Mouse (Mus musculus) natural killer cell, adult 2 months (primary cell): ENCODE data around the gene Mcf2l.

Experiments
- DNase-seq, 2 experiments: peaks; one replicate each; pipeline ENCODE4 v3.0.0; 2022; ENCODE audit warnings: low spot score in 2 of 2

Mcf2l gene

DNA sequence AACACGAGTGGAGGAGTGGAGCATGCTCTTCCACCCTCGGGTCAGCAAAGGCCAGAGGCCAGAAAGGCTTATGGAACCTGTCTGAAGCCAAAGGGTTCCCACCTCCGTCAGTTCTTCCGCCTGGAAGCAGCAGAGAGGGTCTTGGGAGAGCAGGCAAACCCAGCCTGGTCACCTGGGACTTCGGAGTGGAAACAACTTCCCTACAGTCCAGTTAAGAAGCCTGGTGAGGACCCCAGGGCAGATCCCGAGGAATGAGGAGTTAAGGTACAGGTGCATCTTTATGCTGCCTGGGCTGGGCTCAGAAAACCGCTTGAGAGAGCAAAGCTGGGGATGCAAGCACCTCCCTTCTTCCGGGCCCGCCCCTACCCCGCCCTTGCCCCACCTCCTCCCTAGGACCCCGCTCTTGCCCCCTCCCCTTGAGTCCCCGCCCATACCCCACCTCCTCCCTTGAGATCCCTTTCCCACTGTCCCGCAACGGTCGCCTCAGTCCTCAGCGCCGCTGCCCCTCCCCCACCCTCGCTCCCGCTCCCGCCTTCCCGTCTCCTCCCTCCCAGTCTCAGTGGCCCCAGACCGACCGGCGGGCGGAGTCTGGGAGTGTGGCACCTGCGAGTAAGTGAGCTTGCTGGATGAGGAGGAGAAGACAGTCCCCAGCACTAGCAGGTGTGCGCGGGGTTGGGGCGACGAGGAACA is at the start of gene Mcf2l:
TSS of gene Mcf2l (plus strand) at position 450 of the 690 bp plus-strand sequence.
- DNase-seq = no peak

DNA sequence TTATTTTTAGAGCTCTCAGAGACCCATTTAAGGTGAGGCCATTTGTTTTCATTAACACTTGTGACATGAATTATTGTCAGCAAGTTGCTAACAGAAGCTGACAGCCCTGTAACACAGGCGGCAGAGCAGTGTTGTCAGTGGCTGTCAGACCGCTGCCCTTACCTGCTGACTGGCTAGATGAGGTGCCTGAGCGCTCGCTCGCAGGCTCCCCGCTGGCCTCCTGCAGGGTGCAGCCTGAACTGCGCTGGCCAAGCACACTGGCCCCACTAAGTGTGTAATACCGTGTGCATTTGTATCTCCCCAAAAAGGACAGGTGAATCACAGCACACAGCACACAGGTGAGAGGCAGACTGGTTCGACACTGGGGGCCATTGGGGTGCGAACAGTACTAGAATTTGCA is 49.0 kb upstream of the Mcf2l start:
- no peak for DNase-seq

DNA sequence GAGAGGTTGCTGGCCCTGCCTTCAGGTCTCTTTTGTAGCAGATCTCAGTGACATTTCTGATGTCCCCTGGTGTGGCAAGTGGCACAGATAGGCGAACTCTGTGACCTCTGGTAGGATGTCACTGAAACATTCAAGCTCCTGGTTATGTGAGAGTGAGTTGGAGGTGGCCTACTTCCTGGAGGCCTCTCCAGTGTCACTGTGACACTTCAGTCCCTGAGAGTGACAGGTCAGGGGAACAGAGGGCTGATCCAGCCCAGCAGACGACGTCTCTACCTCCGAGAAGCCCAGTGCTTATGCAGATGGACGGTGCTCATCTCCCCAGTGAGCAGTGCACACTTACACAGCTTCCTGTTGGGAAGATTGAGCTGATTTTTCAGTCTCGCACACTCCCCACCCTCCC is 48.4 kb upstream of the Mcf2l start:
- DNase-seq = no peak

DNA sequence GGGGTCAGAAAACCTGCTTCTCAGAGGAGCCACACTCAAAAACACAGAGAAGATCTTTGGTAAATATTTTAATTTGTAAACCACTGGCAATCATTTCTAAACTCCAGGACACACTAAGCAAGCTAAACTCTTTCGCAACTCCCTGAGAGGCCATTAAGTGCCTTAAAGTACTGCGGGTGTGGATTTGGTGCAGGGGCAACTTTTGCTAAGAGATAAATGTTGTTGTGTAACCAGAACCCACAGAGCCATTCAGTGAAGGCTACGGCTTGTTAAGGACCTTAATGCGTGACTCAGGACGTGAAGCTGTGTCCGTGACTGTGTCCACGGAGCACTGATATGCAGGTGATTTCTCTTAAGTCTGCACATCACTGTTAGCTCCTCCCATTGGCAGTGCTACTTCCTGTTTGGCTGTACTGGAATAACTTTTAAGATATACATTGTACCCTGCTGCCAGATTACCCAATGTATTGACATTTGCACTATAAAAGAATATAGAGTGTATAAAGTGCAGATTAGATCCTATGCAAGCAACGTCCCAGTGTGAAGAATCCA is 47.8 kb upstream of the Mcf2l start:
- no peak for DNase-seq

DNA sequence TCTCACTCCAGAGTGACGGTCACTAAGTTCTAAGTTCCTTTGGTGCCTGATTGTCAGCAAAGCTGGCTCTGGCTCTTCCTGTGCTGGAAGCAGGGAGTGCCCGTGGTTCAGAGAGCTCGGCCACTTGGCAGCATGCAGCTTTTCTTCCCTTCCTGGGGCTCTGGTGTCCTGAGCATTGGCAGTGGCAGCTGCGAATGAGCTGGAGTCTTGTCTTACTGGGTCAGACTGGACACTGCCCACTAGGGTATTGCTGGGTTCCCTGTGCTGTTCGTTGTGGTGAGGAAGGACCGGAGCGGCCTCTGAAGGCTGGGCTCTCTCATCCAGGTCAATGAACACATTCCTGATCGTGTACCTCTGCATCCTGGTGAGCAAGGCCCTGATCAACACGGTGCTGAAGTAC is 46.5 kb upstream of the Mcf2l start:
- DNase-seq = no peak

DNA sequence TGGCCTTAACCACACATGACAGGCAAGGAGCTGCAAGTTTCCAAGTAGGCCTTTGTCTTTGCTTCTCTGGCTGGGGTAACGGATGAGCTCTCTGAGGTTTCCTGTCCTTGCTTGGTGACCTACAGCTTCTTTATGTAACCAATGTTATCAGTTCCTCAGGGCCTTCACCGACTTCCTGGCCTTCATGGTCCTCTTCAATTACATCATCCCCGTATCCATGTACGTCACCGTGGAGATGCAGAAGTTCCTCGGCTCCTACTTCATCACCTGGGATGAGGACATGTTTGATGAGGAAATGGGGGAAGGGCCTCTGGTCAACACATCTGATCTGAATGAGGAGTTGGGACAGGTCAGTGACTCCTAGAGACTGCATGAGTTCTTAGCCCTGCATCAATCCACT is 45.3 kb upstream of the Mcf2l start:
- DNase-seq = no peak

DNA sequence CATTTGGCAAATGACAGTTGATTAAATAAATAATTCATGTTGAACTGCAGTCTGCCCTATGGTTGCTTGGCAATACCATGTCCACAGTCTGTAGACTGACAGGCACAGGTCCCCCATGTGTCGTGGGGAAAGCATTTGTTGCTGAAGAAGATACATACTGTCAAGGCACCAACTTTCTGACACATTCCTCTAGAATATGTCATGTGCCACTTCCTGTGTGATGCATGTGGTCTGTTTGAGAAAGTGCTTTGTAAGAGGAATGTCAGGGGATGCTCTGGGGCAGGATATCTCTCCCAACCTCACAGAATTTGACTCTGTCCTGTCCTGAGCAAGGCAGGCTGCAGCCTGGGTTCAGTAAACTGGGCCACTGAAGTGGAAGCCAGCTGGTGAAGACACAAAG is 44.2 kb upstream of the Mcf2l start:
- DNase-seq = no peak

DNA sequence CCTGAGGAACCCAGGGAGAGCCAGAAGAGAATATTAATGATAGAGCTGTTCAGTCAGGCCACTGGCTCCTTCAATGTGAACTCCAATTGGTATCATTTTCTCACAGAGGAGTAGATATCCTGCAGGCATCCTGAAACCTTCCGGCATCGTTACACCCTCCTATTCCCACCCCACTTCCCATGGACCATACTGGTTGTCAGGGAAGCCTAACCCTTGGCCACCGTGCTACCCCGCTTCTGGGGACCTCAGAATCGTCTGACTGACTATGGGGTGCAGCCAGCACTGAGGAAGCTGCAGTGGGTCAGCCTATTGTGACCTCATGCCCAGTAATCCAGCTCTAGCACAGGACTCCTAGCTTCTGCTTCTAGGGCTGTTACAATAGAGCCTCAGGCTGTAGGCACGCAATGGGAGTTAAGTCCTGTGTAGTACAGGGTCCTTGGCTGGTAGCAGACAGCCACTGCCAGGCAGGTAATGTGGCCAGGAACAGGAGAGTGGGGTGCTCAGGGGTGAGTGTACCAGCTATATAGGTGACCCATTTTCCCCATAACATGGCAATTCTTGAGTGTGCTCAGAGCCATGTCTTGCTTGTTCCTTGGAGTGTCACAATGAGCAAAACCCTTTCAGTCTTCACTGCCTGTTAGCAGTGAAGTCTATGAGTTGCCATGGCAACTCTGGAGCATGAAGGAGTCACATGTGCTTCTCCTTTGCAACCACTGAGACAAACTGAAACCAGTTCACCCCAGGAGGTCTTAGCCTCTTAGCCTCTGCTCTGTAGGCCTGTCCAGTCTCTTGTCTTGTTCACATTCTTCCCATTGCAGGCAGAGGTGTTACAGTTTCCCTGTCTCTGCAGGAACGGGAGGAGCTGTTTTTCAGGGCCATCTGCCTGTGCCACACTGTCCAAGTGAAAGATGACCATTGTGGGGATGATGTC is 41.7 kb upstream of the Mcf2l start:
- DNase-seq = no peak

DNA sequence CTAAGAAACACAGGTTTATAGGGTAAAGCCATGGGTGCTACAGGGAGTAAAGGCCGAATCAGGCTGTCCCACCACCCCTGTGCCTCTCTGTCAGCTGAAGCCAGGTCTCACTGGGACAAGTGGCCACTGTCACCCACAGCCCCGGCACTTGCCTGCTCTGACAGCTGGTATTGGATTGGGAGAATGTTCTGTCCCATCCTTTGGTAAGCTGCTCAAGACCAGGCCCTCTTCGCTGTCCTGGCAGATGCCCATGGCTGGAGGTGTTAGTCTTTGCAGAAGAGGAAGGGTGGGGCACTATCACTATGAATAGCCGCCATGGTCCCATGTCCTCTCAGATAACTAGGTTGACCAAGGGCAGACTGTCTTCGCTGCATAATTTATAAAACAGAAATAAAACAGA is 40.0 kb upstream of the Mcf2l start:
- no peak for DNase-seq

DNA sequence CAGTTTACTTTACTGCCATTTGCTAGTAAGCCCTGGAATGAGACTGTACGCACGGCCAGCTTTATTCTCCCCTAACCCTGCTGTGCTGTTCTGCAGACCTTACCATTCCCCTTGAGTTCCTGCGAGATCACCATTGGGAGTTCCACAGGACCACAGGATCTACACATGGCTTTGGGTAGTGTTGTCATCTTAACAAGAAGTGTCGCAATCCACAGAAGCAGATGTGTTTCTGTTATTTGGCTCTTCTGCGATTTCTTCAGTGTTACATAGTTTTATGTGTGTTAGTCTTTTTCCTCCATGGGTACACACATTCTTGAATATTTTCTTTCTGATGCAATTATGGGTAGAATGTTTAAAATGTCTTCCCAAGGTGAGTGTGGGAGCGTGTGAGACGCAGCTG is 32.8 kb upstream of the Mcf2l start:
- no peak for DNase-seq

DNA sequence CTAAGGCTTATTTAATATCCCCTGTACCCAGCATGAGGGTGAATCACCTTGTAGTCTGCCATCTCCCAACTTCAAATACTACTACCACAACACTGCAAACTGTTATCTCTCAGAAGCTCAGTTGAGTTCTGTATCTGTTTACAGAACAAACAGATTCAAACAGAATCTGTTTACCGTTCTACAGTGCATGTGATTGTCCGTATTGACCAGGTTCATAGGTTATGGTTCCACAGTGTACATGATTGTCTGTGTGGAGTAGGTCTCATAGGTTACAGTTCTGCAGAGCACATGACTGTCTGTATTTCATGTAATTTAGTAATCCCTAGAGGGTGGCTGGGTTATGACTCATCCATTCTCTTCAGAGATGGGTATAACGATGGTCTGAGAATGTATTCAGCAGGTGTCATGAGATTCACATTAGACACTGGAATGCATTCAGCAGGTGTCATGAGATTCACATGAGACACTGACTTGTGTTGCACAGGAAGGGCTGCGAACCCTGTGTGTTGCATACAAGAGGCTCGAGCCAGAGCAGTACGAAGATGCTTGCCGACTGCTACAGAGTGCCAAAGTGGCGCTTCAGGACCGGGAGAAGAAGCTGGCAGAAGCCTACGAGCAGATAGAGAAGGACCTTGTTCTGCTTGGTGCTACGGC is 31.1 kb upstream of the Mcf2l start:
- no peak for DNase-seq

DNA sequence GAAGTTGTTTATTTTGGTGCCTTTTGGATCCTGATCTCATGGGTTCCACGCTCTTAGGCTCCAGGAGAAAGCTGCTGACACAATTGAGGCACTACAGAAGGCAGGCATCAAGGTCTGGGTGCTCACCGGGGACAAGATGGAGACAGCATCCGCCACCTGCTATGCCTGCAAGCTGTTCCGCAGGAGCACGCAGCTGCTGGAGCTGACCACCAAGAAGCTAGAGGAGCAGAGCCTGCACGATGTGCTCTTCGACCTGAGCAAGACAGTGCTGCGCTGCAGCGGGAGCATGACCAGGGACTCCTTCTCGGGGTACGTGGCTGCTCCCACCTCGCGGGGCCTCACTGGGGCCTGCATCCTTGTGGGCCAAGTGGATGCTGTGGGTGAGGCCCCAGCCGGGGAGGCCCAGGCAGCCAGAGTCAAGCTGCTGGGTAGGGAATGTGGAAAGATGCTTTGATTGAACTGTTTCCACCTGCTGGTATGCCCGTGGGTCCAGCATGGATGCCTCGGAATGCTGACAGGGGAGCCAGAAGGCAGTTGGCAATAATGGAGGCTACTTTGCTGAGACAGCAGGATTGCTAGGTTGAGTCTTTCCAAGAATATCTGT is 29.2 kb upstream of the Mcf2l start:
- DNase-seq = no peak

DNA sequence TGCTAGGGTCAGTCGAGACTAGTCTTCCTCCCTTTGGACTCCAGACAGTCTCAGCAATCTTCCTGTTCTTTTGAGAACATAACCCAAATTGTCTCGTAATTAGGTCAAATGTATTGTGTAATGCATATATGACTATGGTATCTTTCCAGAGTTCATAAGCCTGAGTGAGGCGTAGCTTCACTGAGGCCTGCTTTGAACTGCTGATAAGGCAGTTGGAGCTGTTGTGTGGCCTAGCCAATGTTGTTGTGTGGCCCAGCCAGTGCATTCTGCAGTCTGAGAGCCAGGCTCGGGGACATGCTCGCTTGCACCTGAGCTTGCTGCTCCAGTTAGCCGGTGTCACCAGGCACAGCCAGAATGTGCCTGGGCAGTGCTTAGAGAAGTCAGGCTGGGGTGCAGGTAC is 27.2 kb upstream of the Mcf2l start:
- no peak for DNase-seq

DNA sequence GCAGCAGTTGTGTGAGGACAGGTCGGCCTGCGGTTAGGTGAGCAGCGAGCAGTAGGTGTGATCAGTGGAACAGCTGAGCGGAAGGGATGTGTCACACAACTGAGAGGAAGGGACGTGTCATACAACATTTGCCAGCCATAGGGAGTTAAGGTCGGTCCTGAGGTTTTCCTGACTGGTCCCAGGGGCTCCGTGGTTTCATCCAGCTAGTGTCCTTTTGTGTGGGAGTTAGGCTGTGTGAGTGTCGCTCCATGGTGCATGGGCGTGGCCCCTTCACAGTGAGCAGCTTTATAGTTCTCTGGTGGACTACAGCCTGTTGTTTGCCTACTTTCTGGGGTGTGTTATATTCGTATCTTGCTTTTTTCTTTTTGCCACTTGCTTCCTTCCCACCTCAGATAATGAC is 22.4 kb upstream of the Mcf2l start:
- no peak for DNase-seq

DNA sequence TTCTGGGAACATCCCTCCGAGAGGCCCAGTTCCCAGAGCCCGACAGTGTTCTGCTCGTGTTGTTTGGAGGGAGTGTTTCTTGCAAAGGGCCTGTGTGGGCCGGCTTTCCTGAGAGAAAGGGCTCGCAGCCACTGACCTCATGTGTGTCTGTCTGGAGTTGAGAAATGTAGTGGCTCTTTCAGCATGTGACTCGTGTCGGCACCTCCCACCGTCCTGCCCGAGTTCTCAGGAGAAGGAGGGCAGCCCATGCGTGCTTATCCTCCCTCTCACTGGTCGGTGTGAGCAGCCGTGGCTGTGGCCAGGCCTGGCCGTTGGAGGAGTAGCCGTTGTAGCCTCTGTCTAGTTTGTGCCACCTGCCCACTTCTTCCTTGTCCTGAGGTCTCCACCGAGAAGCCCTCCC is 17.6 kb upstream of the Mcf2l start:
- DNase-seq = no peak

DNA sequence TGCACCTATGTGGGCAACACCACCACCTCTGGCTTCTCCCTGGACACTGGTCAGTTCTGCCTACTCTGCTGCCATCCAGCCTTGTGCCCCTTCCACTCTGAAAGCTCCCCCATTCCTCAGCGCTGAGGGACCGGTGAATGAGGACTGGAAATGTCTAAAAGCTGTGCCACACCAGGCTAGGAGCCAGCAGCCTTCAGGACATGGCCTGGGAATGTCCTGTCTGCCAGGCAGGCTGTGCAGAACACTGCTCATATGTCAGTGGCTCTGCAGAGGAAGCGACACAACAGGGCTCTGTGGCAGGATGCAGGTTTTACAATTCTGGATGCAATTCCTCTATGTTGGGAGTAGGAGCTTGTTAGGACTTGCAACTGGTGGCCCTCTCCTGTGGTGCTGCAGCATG is 10.5 kb upstream of the Mcf2l start:
- no peak for DNase-seq

DNA sequence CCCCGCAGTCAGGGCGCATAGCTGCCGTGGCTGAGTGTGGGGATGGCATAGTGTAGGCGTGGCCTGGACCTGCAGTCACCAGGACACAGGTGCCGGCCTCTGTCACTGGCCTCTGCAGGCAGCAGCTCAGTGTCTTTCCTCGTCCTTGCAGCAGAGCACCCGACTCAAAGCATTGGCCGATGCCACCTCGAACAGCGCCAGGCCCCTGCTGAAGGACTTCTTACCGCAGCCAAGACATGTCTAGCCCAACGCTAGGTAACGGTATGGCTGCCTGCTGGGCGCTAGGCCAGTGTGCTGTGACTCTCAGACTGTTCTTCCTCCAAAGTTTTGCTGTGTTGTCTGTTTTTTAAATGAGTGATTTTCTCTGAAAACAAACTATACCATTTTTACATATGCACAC is 10.0 kb upstream of the Mcf2l start:
- no peak for DNase-seq

DNA sequence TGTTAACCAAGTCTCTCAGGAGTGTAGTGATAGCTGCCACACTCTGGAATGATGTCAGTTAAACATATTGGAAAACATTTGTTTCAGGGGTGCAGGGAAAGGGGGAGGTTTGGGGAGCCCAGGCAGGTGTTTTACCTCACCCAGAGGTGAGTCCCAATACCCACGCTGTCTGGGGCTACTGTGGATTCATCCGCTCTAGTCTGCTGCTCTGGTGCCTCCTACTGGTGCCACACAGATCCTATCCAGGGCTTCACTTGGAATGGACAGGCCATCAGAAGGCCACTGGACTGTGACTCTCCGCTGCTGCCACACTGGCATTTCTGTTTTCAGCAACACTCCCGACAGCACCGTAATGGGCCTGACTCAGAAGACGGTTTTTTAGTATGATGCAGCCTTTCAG is 7.8 kb upstream of the Mcf2l start:
- DNase-seq = no peak

DNA sequence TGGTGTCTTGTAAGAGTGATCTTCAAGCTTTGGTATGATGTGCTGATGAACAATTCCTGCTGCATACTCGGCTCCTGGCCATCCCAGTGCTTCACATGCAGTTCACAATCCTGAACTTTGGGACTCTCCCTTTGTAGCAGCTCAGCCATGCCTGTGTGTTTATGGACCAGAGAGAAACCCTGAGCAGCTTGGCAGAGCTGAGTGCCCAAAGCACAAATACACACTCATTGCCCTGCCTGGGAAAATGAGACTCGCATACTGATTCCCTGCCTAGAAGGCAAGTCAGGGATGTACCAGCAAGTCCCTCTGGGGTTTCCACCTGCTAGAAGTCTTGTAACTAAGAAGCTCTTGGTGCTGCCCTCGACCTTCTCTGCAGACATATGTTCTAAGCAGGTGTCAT is 3.9 kb upstream of the Mcf2l start:
- DNase-seq = no peak

DNA sequence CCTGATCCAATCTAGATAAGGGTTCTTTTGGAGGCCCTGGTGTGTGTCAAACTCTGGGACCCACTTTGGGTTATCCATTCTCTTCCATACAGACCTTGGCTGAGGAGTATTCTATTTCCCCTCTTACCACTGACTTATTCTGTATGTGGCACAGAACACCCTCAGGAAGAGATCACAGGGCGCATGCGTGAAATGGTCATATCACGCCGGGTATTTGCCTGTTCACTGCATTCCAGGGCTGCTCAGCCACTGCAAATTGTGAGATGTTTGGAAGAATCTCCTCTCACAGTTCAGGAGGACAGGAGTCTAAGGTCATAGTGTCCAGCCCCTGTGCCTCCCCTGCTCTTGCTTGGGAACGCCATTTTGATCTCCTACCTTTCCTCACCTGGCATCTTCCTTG is 3.0 kb upstream of the Mcf2l start:
- DNase-seq = no peak

DNA sequence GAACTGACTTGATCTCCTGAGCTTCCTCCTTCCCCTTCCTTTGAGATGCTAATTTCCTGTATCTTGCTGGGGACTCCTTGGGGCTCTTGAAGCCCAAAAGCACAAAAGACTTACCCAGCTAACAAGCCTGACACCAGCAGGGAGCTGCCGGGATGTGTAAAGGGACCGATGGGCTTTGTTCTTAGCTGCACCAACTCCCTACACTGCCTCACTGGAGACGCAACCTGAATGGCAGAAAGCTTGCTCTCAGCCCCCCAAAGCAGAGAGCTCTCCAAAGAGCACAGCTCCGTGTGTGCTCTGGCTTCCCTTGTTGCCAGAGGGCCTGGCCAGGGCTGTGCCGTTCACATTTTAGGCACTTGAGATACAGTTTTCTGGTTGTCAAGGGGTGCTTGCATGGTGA is 2.1 kb upstream of the Mcf2l start:
- DNase-seq = no peak

DNA sequence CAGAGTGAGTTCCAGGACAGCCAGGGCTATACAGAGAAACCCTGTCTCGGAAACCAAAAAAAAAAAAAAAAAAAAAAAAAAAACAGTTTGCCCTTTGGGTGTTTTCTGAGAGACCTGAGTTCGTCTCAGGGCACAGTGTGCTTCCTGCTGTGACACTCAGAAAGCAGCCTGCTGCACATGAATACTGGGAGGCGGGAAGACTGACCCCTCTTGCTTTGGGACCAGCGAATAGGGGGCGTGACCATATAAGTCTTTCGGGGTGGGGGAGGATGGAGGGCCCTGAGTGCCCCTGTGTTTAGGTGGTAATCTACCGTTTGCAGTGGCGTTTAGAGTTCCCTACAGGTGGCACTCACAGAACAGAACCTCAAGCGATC is 636 bp upstream of the Mcf2l start:
- no peak for DNase-seq
